Mouse (Mus musculus) MEL (cell line): Measurements from ENCODE around the gene Huwe1. TPM values are rescaled to one million over a fixed set of nuclear protein-coding genes. Genes with fewer than 3 reads are reported as not detected.

Experiments used
- DNase-seq: peaks from one replicate; pipeline ENCODE4 v3.0.0; 2011; ENCODE audit warnings: low read depth, low spot score
- H3K27ac ChIP-seq: 2 replicates; pipeline ENCODE4 v1.5.1; 2012; ENCODE audit warnings: low read depth, mild to moderate bottlenecking, control low read depth, low read length, moderate library complexity; ENCODE audit not compliant: control insufficient read depth
- H3K27me3 ChIP-seq, 2 experiments: fragments of 150-350 bp in 1 of 2; sonication (generic) in 1 of 2; 2 replicates each; pipeline ENCODE4 v1.6.1; 2012; ENCODE audit warnings: low read length in 2 of 2, mild to moderate bottlenecking in 2 of 2, improper control_type of control experiment in 1 of 2, moderate library complexity in 1 of 2; ENCODE audit not compliant: insufficient read depth in 2 of 2, control insufficient read depth in 1 of 2
- H3K36me3 ChIP-seq, 2 experiments: 2 replicates each; pipeline ENCODE4 v1.6.1; 2012 to 2014; ENCODE audit warnings: low read length in 2 of 2, improper control_type of control experiment in 1 of 2, inconsistent platforms in 1 of 2, mild to moderate bottlenecking in 1 of 2; ENCODE audit not compliant: insufficient read depth in 2 of 2, control insufficient read depth in 1 of 2
- H3K4me1 ChIP-seq, 2 experiments: fragments of 150-350 bp in 1 of 2; sonication (generic) in 1 of 2; 2 replicates each; pipeline ENCODE4 v1.6.1; 2012; ENCODE audit warnings: low read length in 2 of 2, improper control_type of control experiment in 1 of 2, mild to moderate bottlenecking in 1 of 2; ENCODE audit not compliant: insufficient read depth in 2 of 2, control insufficient read depth in 1 of 2
- H3K4me3 ChIP-seq, 2 experiments: fragments of 150-350 bp in 1 of 2; sonication (generic) in 1 of 2; 2 replicates each; pipeline ENCODE4 v1.5.1; 2012; ENCODE audit warnings: low read depth in 2 of 2, low read length in 2 of 2, mild to moderate bottlenecking in 2 of 2, moderate library complexity in 2 of 2, control low read depth in 1 of 2, improper control_type of control experiment in 1 of 2; ENCODE audit not compliant: control insufficient read depth in 1 of 2, insufficient read depth in 1 of 2
- H3K79me2 ChIP-seq: 2 replicates; pipeline ENCODE4 v1.6.1; 2012; ENCODE audit warnings: mild to moderate bottlenecking, low read length, moderate library complexity; ENCODE audit not compliant: control insufficient read depth, poor library complexity, insufficient read depth
- H3K9ac ChIP-seq: 2 replicates; pipeline ENCODE4 v1.6.1; 2012; ENCODE audit warnings: low read depth, mild to moderate bottlenecking, control low read depth, low read length, moderate library complexity; ENCODE audit not compliant: control insufficient read depth, poor library complexity, severe bottlenecking
- H3K9me3 ChIP-seq: fragments of 150-350 bp; sonication (generic); replicated peaks from 2 replicates; pipeline ENCODE4 v1.6.1; 2012; ENCODE audit warnings: mild to moderate bottlenecking, low read length, improper control_type of control experiment, moderate library complexity; ENCODE audit not compliant: insufficient read depth
- BHLHE40 ChIP-seq: IDR thresholded peaks from 2 replicates; pipeline ENCODE4 v1.6.1; 2012; ENCODE audit warnings: low read depth, mild to moderate bottlenecking, inconsistent platforms, low read length, improper control_type of control experiment, borderline replicate concordance
- CHD1 ChIP-seq: IDR thresholded peaks from 2 replicates; pipeline ENCODE4 v1.6.1; 2012; ENCODE audit warnings: low read depth, mild to moderate bottlenecking, inconsistent platforms, low read length, improper control_type of control experiment
- CHD2 ChIP-seq: IDR thresholded peaks from 2 replicates; pipeline ENCODE4 v1.6.1; 2011; ENCODE audit warnings: low read length, improper control_type of control experiment
- E2F4 ChIP-seq: IDR thresholded peaks from 2 replicates; pipeline ENCODE4 v1.6.1; 2011; ENCODE audit warnings: low read depth, low read length, improper control_type of control experiment, borderline replicate concordance
- ELF1 ChIP-seq: IDR thresholded peaks from 2 replicates; pipeline ENCODE4 v1.6.1; 2014; ENCODE audit warnings: low read depth, mild to moderate bottlenecking, inconsistent platforms, low read length, improper control_type of control experiment, moderate library complexity
- EP300 ChIP-seq, 2 experiments: IDR thresholded peaks; 2 replicates each; pipeline ENCODE4 v1.6.1; 2011; ENCODE audit warnings: improper control_type of control experiment in 2 of 2, low read length in 2 of 2, low read depth in 1 of 2, mild to moderate bottlenecking in 1 of 2
- ETS1 ChIP-seq: IDR thresholded peaks from 2 replicates; pipeline ENCODE4 v1.6.1; 2012; ENCODE audit warnings: low read depth, mild to moderate bottlenecking, inconsistent platforms, low read length, improper control_type of control experiment, moderate library complexity
- GABPA ChIP-seq: IDR thresholded peaks from 2 replicates; pipeline ENCODE4 v1.6.1; 2012; ENCODE audit warnings: low read depth, mild to moderate bottlenecking, inconsistent platforms, low read length, improper control_type of control experiment, moderate library complexity
- GATA1 ChIP-seq: IDR thresholded peaks from 2 replicates; pipeline ENCODE4 v1.6.1; 2011; ENCODE audit warnings: low read depth, low read length, improper control_type of control experiment
- HCFC1 ChIP-seq: IDR thresholded peaks from 2 replicates; pipeline ENCODE4 v1.6.1; 2012; ENCODE audit warnings: low read depth, mild to moderate bottlenecking, inconsistent platforms, low read length, improper control_type of control experiment, moderate library complexity
- JUND ChIP-seq: IDR thresholded peaks from 2 replicates; pipeline ENCODE4 v1.6.1; 2011; ENCODE audit warnings: low read depth, mild to moderate bottlenecking, improper control_type of control experiment, low read length
- KAT2A ChIP-seq: conservative IDR thresholded peaks from 2 replicates; pipeline ENCODE4 v1.6.1; 2012; ENCODE audit warnings: low read depth, low read length, improper control_type of control experiment, inconsistent platforms
- MAFK ChIP-seq: IDR thresholded peaks from 2 replicates; pipeline ENCODE4 v1.6.1; 2011; ENCODE audit warnings: low read depth, mild to moderate bottlenecking, low read length, improper control_type of control experiment, borderline replicate concordance
- MAX ChIP-seq: IDR thresholded peaks from 2 replicates; pipeline ENCODE4 v1.6.1; 2011; ENCODE audit warnings: low read length, improper control_type of control experiment
- MAZ ChIP-seq: IDR thresholded peaks from 2 replicates; pipeline ENCODE4 v1.6.1; 2012; ENCODE audit warnings: low read depth, mild to moderate bottlenecking, inconsistent platforms, low read length, improper control_type of control experiment
- MEF2A ChIP-seq: IDR thresholded peaks from 2 replicates; pipeline ENCODE4 v1.6.1; 2014; ENCODE audit warnings: low read depth, mild to moderate bottlenecking, inconsistent platforms, low read length, improper control_type of control experiment; ENCODE audit not compliant: poor library complexity, insufficient replicate concordance, severe bottlenecking; ENCODE audit errors: extremely low read depth
- MXI1 ChIP-seq: IDR thresholded peaks from 2 replicates; pipeline ENCODE4 v1.6.1; 2011; ENCODE audit warnings: mild to moderate bottlenecking, low read depth, low read length, improper control_type of control experiment
- MYB ChIP-seq: IDR thresholded peaks from 2 replicates; pipeline ENCODE4 v1.6.1; 2011; ENCODE audit warnings: mild to moderate bottlenecking, low read depth, low read length, improper control_type of control experiment
- MYC ChIP-seq: IDR thresholded peaks from 2 replicates; pipeline ENCODE4 v1.6.1; 2011; ENCODE audit warnings: low read depth, mild to moderate bottlenecking, low read length, improper control_type of control experiment, moderate library complexity
- NELFE ChIP-seq: IDR thresholded peaks from 2 replicates; pipeline ENCODE4 v1.6.1; 2011; ENCODE audit warnings: low read depth, low read length, improper control_type of control experiment
- NRF1 ChIP-seq: IDR thresholded peaks from 2 replicates; pipeline ENCODE4 v1.6.1; 2014; ENCODE audit warnings: low read depth, mild to moderate bottlenecking, inconsistent platforms, low read length, improper control_type of control experiment, moderate library complexity; ENCODE audit not compliant: poor library complexity, insufficient read depth, severe bottlenecking
- POLR2A ChIP-seq, 2 experiments: IDR thresholded peaks; 2 replicates each; pipeline ENCODE4 v1.6.1; 2011 to 2012; ENCODE audit warnings: low read length in 2 of 2, mild to moderate bottlenecking in 2 of 2, control low read depth in 1 of 2, improper control_type of control experiment in 1 of 2, low read depth in 1 of 2, moderate library complexity in 1 of 2; ENCODE audit not compliant: control insufficient read depth in 1 of 2, insufficient read depth in 1 of 2, poor library complexity in 1 of 2
- POLR2AphosphoS2 ChIP-seq: IDR thresholded peaks from 2 replicates; pipeline ENCODE4 v1.6.1; 2011; ENCODE audit warnings: low read length, improper control_type of control experiment
- POLR2AphosphoS5 ChIP-seq: IDR thresholded peaks from 2 replicates; pipeline ENCODE4 v1.6.1; 2012; ENCODE audit warnings: low read depth, borderline replicate concordance, mild to moderate bottlenecking, inconsistent platforms, low read length, moderate library complexity, mixed read lengths
- RAD21 ChIP-seq: IDR thresholded peaks from 2 replicates; pipeline ENCODE4 v1.6.1; 2011; ENCODE audit warnings: mild to moderate bottlenecking, low read depth, low read length, improper control_type of control experiment
- RCOR1 ChIP-seq: IDR thresholded peaks from 2 replicates; pipeline ENCODE4 v1.6.1; 2012; ENCODE audit warnings: low read depth, mild to moderate bottlenecking, inconsistent platforms, low read length, improper control_type of control experiment
- SIN3A ChIP-seq: IDR thresholded peaks from 2 replicates; pipeline ENCODE4 v1.6.1; 2012; ENCODE audit warnings: low read length, improper control_type of control experiment, inconsistent platforms
- SMC3 ChIP-seq: IDR thresholded peaks from 2 replicates; pipeline ENCODE4 v1.6.1; 2011; ENCODE audit warnings: low read depth, low read length, improper control_type of control experiment
- TAL1 ChIP-seq: IDR thresholded peaks from 2 replicates; pipeline ENCODE4 v1.6.1; 2012; ENCODE audit warnings: mild to moderate bottlenecking, inconsistent platforms, low read length, moderate library complexity, mixed read lengths
- TBP ChIP-seq: IDR thresholded peaks from 2 replicates; pipeline ENCODE4 v1.8.0; 2011; ENCODE audit warnings: low read depth, low read length, improper control_type of control experiment
- TCF12 ChIP-seq: IDR thresholded peaks from 2 replicates; pipeline ENCODE4 v1.6.1; 2014; ENCODE audit warnings: low read depth, mild to moderate bottlenecking, inconsistent platforms, low read length, improper control_type of control experiment, moderate library complexity
- UBTF ChIP-seq: IDR thresholded peaks from 2 replicates; pipeline ENCODE4 v1.6.1; 2012; ENCODE audit warnings: low read depth, mild to moderate bottlenecking, inconsistent platforms, low read length, improper control_type of control experiment, moderate library complexity, borderline replicate concordance; ENCODE audit not compliant: insufficient read depth
- USF1 ChIP-seq: IDR thresholded peaks from 2 replicates; pipeline ENCODE4 v1.6.1; 2014; ENCODE audit warnings: low read depth, mild to moderate bottlenecking, inconsistent platforms, low read length, improper control_type of control experiment, moderate library complexity
- USF2 ChIP-seq, 2 experiments: IDR thresholded peaks; 2 replicates each; pipeline ENCODE4 v1.6.1; 2011 to 2012; ENCODE audit warnings: improper control_type of control experiment in 2 of 2, low read length in 2 of 2, borderline replicate concordance in 1 of 2, inconsistent platforms in 1 of 2, low read depth in 1 of 2, mild to moderate bottlenecking in 1 of 2; ENCODE audit not compliant: insufficient read depth in 1 of 2
- ZC3H11A ChIP-seq: IDR thresholded peaks from 2 replicates; pipeline ENCODE4 v1.6.1; 2012; ENCODE audit warnings: low read depth, mild to moderate bottlenecking, inconsistent platforms, low read length, improper control_type of control experiment
- ZKSCAN1 ChIP-seq: IDR thresholded peaks from 2 replicates; pipeline ENCODE4 v1.6.1; 2012; ENCODE audit warnings: low read depth, mild to moderate bottlenecking, inconsistent platforms, low read length, improper control_type of control experiment, moderate library complexity
- ZMIZ1 ChIP-seq: IDR thresholded peaks from 2 replicates; pipeline ENCODE4 v1.6.1; 2012; ENCODE audit warnings: low read depth, mild to moderate bottlenecking, inconsistent platforms, low read length, improper control_type of control experiment, moderate library complexity
- ZNF384 ChIP-seq: IDR thresholded peaks from 2 replicates; pipeline ENCODE4 v1.6.1; 2012; ENCODE audit warnings: low read depth, mild to moderate bottlenecking, inconsistent platforms, low read length, improper control_type of control experiment
- polyA plus RNA-seq, 2 experiments: library from polyadenylated mRNA; stranded (reverse) in 1 of 2; unstranded in 1 of 2; fragments of >175 nt in 1 of 2; fragments of >200 nt in 1 of 2; gene quantifications; 2 replicates each; pipeline versions ENCODE4 v1.2.1 to v1.2.4; 2012; ENCODE audit warnings: low replicate concordance in 2 of 2, low read depth in 1 of 2; ENCODE audit not compliant: insufficient read length in 2 of 2, insufficient read depth in 1 of 2, missing spikeins in 1 of 2
- total RNA-seq: library from RNA; depleted of rRNA; stranded (reverse); fragments of 300-350 nt; gene quantifications from 2 replicates; pipeline ENCODE4 v1.2.3, GENCODE M21; 2012

The Huwe1 gene
- total and polyA plus RNA-seq, 3 experiments: 132 to 528 (median 345) TPM

GRCm38 (mm10) chrX:151950231-151950630, 149.6 kb downstream of the Huwe1 start:
- H3K4me3 ChIP-seq: no peak overlapping the region
- no peaks in the 10 kb centered on the region for H3K9me3 ChIP-seq
- no peak overlapping the region for H3K9ac ChIP-seq
- peaks cover 16 to 22% of the 10 kb centered on the region in 2 experiments for H3K4me1 ChIP-seq
- H3K79me2 ChIP-seq: no peaks in the 10 kb centered on the region
- peak overlapping the region; percentile 18; the same call in 1 of the 2 replicates for H3K27ac ChIP-seq
- DNase-seq: peak; percentile 62
- peaks cover 0 to 26% of the 10 kb centered on the region in 2 experiments; a peak in 2 of 4 replicates for H3K36me3 ChIP-seq
- H3K27me3 ChIP-seq: no peaks in the 10 kb centered on the region
- TF ChIP-seq NRF1 (no peak), RCOR1 (peak; percentile 60; the same call in 1 of the 2 replicates), MXI1 (no peak), MYC (no peak), MYB (no peak), MEF2A (no peak), HCFC1 (no peak), MAX (no peak), POLR2AphosphoS2 (no peak), CHD2 (no peak), ETS1 (0 out of 2 replicates have a peak, but pooled peaks have one; percentile 32), CHD1 (no peak), MAZ (no peak), ELF1 (no peak), UBTF (no peak), GATA1 (peak; percentile 58; the same call in 1 of the 2 replicates), E2F4 (no peak), ZKSCAN1 (no peak), SMC3 (peak; percentile 16; the same call in 1 of the 2 replicates), MAFK (no peak), ZNF384 (0 out of 2 replicates have a peak, but pooled peaks have one; percentile 16), POLR2A (IDR thresholded peaks at IDR 0.05; ENCODE audit: control insufficient read depth in 1 of 2, insufficient read depth in 1 of 2, low read depth in 1 of 2, low read length in 2 of 2, poor library complexity in 1 of 2) (no peak), EP300 (IDR thresholded peaks at IDR 0.05; ENCODE audit: low read depth in 1 of 2, low read length in 2 of 2) (peak; percentile 63 to 64), JUND (no peak), SIN3A (no peak; the same call in 1 of the 2 replicates), USF2 (IDR thresholded peaks at IDR 0.05; ENCODE audit: borderline replicate concordance in 1 of 2, insufficient read depth in 1 of 2, low read depth in 1 of 2, low read length in 2 of 2) (no peak), TAL1 (peak; percentile 51; the same call in 1 of the 2 replicates), USF1 (no peak), TBP (no peak), RAD21 (peak; percentile 34), BHLHE40 (no peak), ZMIZ1 (no peak), TCF12 (peak; percentile 50; the same call in 1 of the 2 replicates), NELFE (no peak), KAT2A (no peak), GABPA (no peak), POLR2AphosphoS5 (no peak), ZC3H11A (no peak)
